Mouse (Mus musculus) myocyte (in vitro differentiated cells): ENCODE measurements around the gene Gm9821. TPM values are rescaled to one million over a fixed set of nuclear protein-coding genes. Genes with fewer than 3 reads are reported as not detected.

Source experiments
- H3K27me3 ChIP-seq: one replicate; pipeline ENCODE4 v1.6.1; 2011; ENCODE audit not compliant: control insufficient read depth, insufficient read depth, insufficient read length
- H3K36me3 ChIP-seq: one replicate; pipeline ENCODE4 v1.6.1; 2011; ENCODE audit not compliant: control insufficient read depth, insufficient read depth
- H3K4me2 ChIP-seq: one replicate; pipeline ENCODE4 v1.6.1; 2011; ENCODE audit warnings: low read depth, control low read depth
- H3K4me3 ChIP-seq: one replicate; pipeline ENCODE4 v1.5.1; 2011; ENCODE audit warnings: mild to moderate bottlenecking, control low read depth, moderate library complexity
- H3K79me2 ChIP-seq: one replicate; pipeline ENCODE4 v1.6.1; 2011; ENCODE audit not compliant: control insufficient read depth, insufficient read depth
- H3ac ChIP-seq: one replicate; pipeline ENCODE4 v1.6.1; 2011; ENCODE audit not compliant: control insufficient read depth, insufficient read length
- CEBPB ChIP-seq: IDR thresholded peaks from 2 replicates; pipeline ENCODE4 v1.6.1; 2011; ENCODE audit warnings: mild to moderate bottlenecking, moderate library complexity; ENCODE audit not compliant: poor library complexity, insufficient read depth, severe bottlenecking
- E2F4 ChIP-seq: IDR thresholded peaks from one replicate; pipeline ENCODE4 v1.6.1; 2011; ENCODE audit warnings: mild to moderate bottlenecking, control low read depth, moderate library complexity; ENCODE audit not compliant: insufficient read depth
- MAX ChIP-seq: IDR thresholded peaks from one replicate; pipeline ENCODE4 v1.6.1; 2011; ENCODE audit warnings: low read depth, mild to moderate bottlenecking, control low read depth
- MYOD1 ChIP-seq, 3 experiments: IDR thresholded peaks; one replicate each; pipeline ENCODE4 v1.6.1; 2011; ENCODE audit warnings: control low read depth in 2 of 3, low read depth in 2 of 3, mild to moderate bottlenecking in 2 of 3, moderate library complexity in 1 of 3; ENCODE audit not compliant: insufficient read length in 2 of 3, control insufficient read depth in 1 of 3
- MYOG ChIP-seq, 3 experiments: IDR thresholded peaks; one replicate each; pipeline ENCODE4 v1.6.1; 2011; ENCODE audit warnings: control low read depth in 2 of 3, low read depth in 2 of 3, mild to moderate bottlenecking in 2 of 3; ENCODE audit not compliant: insufficient read length in 2 of 3, control insufficient read depth in 1 of 3, insufficient read depth in 1 of 3
- POLR2A ChIP-seq: IDR thresholded peaks from one replicate; pipeline ENCODE4 v1.6.1; 2011; ENCODE audit warnings: low read depth, mild to moderate bottlenecking, control low read depth, moderate library complexity; ENCODE audit not compliant: insufficient read length
- POLR2AphosphoS2 ChIP-seq: IDR thresholded peaks from one replicate; pipeline ENCODE4 v1.6.1; 2011; ENCODE audit warnings: low read depth, control low read depth; ENCODE audit not compliant: insufficient read length
- REST ChIP-seq: IDR thresholded peaks from one replicate; pipeline ENCODE4 v1.6.1; 2011; ENCODE audit warnings: mild to moderate bottlenecking, control low read depth, moderate library complexity; ENCODE audit not compliant: insufficient read depth, insufficient read length
- SRF ChIP-seq: IDR thresholded peaks from one replicate; pipeline ENCODE4 v1.6.1; 2011; ENCODE audit warnings: low read depth; ENCODE audit not compliant: control insufficient read depth, insufficient read length
- TCF12 ChIP-seq: IDR thresholded peaks from one replicate; pipeline ENCODE4 v1.6.1; 2011; ENCODE audit warnings: mild to moderate bottlenecking, control low read depth; ENCODE audit not compliant: poor library complexity, insufficient read depth, severe bottlenecking
- TCF3 ChIP-seq: IDR thresholded peaks from one replicate; pipeline ENCODE4 v1.6.1; 2011; ENCODE audit warnings: low read depth, control low read depth; ENCODE audit not compliant: insufficient read length
- USF1 ChIP-seq: IDR thresholded peaks from one replicate; pipeline ENCODE4 v1.6.1; 2011; ENCODE audit warnings: low read depth, mild to moderate bottlenecking, control low read depth, moderate library complexity
- polyA plus RNA-seq: library from polyadenylated mRNA; unstranded; fragments of >200 nt; fragmentation: generic; extraction: Trizol; gene quantifications from one replicate; pipeline ENCODE4 v1.2.1, GENCODE M21; 2012; ENCODE audit warnings: missing spikeins

Gene Gm9821
- polyA plus RNA-seq, 1 experiment, result 4.7 TPM

DNA sequence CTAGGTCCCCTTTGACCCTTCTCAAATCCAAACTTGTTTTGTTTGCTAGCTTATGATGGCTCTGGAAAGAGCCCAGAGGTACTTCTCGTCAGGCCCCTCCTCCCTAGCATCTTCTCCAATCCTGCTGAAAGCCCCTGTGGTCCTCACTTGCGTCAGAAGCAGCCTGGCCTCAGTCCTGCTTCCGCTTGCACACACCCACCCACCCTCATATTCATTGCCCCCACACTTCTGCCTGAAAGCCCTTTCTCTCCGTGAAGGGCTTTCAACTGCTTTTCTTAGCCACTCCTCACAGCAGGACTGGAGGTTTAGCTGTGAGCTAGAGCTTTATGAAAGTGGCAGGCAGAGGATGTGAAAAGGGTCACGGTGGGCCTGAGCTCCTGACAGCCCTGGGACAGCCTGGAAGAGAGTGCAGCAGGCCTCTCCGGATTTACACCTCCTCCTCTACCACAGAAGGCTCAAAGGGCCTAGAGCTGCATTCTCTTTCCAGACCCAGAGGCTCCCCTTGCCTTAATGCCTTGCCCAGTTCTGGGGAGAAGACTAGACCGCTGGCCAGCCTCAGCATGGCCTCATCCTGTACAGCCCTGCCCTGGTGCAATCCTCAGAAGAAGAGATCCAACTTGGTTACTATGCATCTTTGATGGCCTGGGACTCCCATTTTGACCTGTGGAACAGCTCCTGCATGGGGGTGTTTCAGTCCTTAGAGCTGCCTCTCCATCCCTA, 28.1 kb downstream of the Gm9821 start:
- Histone ChIP-seq H3K4me2 (no peak overlapping the region), H3K79me2 (no peaks in the 10 kb centered on the region), H3K27me3 (peaks cover 32% of the 10 kb centered on the region), H3K36me3 (no peaks in the 10 kb centered on the region), H3ac (no peak overlapping the region), H3K4me3 (no peak overlapping the region)
- TF ChIP-seq USF1 (no peak), E2F4 (no peak), MYOG (IDR thresholded peaks at IDR 0.05; ENCODE audit: control insufficient read depth in 1 of 3, insufficient read depth in 1 of 3, insufficient read length in 2 of 3, low read depth in 2 of 3) (no peak), CEBPB (no peak)

- Histone ChIP-seq H3ac (no peak within 1 kb of the TSS), H3K36me3 (no peaks in the 10 kb centered on the region), H3K27me3 (peaks cover 32% of the 10 kb centered on the region), H3K79me2 (no peaks in the 10 kb centered on the region), H3K4me3 (no peak within 1 kb of the TSS), H3K4me2 (no peak within 1 kb of the TSS)
- TF ChIP-seq POLR2A (no peak), USF1 (no peak), POLR2AphosphoS2 (no peak), TCF3 (no peak), TCF12 (no peak), CEBPB (no peak), SRF (no peak), E2F4 (no peak), REST (no peak), MYOD1 (IDR thresholded peaks at IDR 0.05; ENCODE audit: control insufficient read depth in 1 of 3, insufficient read length in 2 of 3, low read depth in 2 of 3) (no peak)
Measured at GRCm38 (mm10) chr2:91975581-91976541, 30.4 kb downstream of the Gm9821 start, which contains the start of gene Dgkz. TSS of gene Dgkz (minus strand) at chr2:91975864.

DNA sequence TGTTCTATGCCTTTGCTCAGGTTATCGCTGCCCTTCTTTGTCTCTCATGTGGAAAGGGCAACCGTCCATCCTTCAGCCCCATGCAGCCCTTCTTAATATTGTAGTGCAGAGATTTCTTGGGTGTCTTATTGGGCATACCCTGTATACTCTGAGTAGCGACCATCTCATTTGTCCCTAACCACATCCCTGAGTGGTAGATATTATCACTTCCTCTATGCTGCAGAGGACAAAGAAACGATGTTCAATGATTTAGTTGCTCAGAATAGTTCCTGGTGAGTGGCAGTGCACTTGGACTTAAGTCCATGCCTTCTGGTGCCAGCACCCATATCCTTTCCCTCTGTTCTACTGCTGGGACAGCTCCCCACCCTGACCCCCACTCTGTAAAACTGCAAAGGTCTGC, 32.5 kb downstream of the Gm9821 start:
- H3K27me3 ChIP-seq, result peaks cover 32% of the 10 kb centered on the region
- H3K4me3 ChIP-seq, result no peak overlapping the region
- H3K4me2 ChIP-seq, result no peak overlapping the region
- TF ChIP-seq MYOD1 (IDR thresholded peaks at IDR 0.05; ENCODE audit: control insufficient read depth in 1 of 3, insufficient read length in 2 of 3, low read depth in 2 of 3), result no peak
- TF ChIP-seq USF1, result no peak
- peaks cover 7% of the 10 kb centered on the region for H3K36me3 ChIP-seq
- no peaks in the 10 kb centered on the region for H3K79me2 ChIP-seq
- no peak overlapping the region for H3ac ChIP-seq

- no peak overlapping the region for H3K4me3 ChIP-seq
- H3K36me3 ChIP-seq, result peaks cover 7% of the 10 kb centered on the region
- H3K4me2 ChIP-seq, result no peak overlapping the region
- no peak for TF ChIP-seq TCF12
- no peak for TF ChIP-seq REST
- TF ChIP-seq MYOG (IDR thresholded peaks at IDR 0.05; ENCODE audit: control insufficient read depth in 1 of 3, insufficient read depth in 1 of 3, insufficient read length in 2 of 3, low read depth in 2 of 3), result no peak
- TF ChIP-seq SRF, result no peak
- no peak for TF ChIP-seq MYOD1 (IDR thresholded peaks at IDR 0.05; ENCODE audit: control insufficient read depth in 1 of 3, insufficient read length in 2 of 3, low read depth in 2 of 3)
- TF ChIP-seq E2F4, result no peak
- no peak for TF ChIP-seq USF1
- no peak for TF ChIP-seq MAX
- no peak for TF ChIP-seq POLR2A
- no peak for TF ChIP-seq CEBPB
- TF ChIP-seq TCF3, result no peak
- TF ChIP-seq POLR2AphosphoS2, result no peak
- peaks cover 32% of the 10 kb centered on the region for H3K27me3 ChIP-seq
- H3ac ChIP-seq, result no peak overlapping the region
- H3K79me2 ChIP-seq, result no peaks in the 10 kb centered on the region
Measured at GRCm38 (mm10) chr2:91978547-91978946, 33.0 kb downstream of the Gm9821 start.

- no peak overlapping the region for H3ac ChIP-seq
- H3K4me3 ChIP-seq, result no peak overlapping the region
- no peak overlapping the region for H3K4me2 ChIP-seq
- peaks cover 22% of the 10 kb centered on the region for H3K27me3 ChIP-seq
- H3K36me3 ChIP-seq, result peaks cover 11% of the 10 kb centered on the region
- no peak for TF ChIP-seq CEBPB
- no peak for TF ChIP-seq REST
- no peaks in the 10 kb centered on the region for H3K79me2 ChIP-seq
Measured at GRCm38 (mm10) chr2:91980245-91980644, 34.7 kb downstream of the Gm9821 start.
